Mouse (Mus musculus): ENCODE measurements around the gene Gper1. TPM values are rescaled to one million over a fixed set of nuclear protein-coding genes. Genes with fewer than 3 reads are reported as not detected.

Gene Gper1
- polyA plus RNA-seq (2012; ENCODE audit: low replicate concordance) = 0.17 TPM in 1 of 2 replicates, not detected in the other

DNA sequence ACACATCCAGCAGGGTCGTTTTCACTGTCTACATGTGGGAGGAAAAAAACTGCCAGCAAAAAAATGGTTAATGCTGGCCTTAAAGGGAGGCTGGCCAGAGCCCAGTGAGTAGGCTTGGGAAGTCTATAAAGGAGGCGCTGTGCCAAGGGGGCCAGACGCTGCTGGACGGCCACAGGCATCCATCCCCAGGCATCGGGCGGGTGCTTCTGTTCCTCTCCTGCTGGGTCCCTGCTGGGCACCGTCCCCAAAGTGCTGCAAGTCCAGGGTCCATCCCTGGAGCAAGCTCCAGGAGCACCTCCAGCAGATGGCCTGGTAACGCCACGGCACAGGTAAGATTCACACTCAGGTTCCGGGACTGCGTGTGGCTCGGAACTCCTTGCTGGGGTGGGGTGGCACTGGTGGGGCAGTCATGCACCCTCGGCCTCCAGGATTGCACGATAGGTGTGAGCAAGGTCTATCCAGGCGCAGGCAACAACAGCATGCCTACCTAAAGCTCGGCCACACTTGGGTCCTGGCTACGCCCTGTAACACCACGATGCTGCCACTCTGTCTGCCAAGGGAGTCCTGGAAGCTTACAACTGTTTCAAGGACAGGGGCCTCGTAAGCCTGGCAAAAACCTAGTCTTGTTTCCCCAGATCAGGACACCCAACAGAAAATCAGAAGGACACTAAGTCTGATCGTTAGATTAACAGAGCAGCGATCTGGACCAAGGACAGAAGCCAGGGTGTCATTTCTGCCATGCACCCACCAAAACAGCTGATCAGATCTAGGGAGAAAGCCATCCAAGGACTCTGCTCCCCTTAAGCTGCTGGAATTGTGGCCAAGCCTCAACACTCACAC lies at the start of gene Gper1:
Gene Gper1 (plus strand): TSS at position 126 of the 840 bp plus-strand sequence.

DNA sequence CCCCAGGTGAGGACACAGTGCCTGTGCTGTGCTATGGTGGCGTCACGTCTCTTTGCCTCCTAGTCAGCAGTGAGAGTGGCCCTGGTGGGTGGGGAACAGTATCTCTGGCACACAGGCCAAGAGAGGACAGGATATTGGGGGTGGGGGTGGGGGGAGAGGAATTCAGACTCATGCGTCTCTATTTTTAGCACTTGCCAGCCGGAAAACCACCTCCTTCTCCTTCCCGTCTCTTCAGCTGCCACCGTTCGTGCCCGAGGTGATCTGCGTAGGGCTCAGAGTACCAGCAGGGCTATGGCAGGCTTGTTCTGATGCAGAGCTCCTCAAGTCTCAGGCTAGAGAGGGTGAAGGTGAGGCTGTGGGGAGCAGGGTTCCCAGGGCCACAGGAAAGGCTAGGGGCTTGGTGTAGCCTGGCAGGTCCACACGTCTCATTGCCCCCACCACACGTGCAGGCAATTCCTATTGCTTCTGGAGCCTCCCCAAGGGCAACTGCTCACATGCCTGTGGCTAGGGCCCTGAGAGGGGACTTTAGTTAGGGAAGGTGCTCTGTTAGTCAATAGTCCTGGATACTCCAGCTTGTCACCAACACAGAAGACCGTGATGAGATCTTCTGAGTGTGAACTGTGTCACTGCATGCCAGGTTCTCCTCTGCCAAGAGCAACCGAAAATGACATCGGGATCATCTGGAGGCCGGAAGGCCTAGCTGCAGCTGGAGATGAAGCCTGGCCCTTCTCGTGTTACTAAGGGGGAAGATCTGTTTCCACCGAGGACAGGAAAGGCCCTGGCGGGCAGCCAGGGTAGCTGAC lies 45.3 kb upstream of the Gper1 start, which contains the start of gene Gpr146:
Gene Gpr146 (plus strand): TSS at position 230 of the 803 bp plus-strand sequence.

DNA sequence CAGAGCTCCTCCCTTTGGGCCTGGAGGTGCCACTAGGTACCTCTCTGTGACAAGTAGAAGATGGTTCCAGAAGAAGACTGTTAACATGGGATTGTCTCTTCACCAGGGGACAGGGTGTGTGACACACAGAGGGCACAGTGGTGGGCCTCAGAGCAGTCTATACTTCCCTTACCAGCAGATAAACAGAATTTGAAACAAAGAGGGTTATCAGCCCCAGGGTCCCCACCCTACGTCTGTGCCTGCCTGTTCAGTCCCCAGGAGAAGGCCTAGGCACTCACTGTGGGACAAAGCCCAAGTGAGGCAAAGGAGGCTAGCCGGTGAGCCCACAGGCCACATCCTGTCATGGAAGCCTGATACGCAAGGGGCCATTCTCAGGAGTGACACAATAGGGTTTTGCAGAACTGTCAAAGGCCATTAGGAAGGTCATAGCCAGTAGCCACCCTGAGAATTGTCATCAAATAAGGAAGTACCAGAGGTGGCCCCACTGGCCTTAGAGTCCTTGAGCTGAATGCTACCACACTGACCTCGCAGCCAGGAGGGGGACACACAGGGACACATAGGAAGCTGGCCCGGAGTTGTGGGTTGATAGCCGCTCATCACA lies 18.1 kb upstream of the Gper1 start, which contains the start of gene C130050O18Rik:
Gene C130050O18Rik (plus strand): TSS at position 480 of the 601 bp plus-strand sequence.

DNA sequence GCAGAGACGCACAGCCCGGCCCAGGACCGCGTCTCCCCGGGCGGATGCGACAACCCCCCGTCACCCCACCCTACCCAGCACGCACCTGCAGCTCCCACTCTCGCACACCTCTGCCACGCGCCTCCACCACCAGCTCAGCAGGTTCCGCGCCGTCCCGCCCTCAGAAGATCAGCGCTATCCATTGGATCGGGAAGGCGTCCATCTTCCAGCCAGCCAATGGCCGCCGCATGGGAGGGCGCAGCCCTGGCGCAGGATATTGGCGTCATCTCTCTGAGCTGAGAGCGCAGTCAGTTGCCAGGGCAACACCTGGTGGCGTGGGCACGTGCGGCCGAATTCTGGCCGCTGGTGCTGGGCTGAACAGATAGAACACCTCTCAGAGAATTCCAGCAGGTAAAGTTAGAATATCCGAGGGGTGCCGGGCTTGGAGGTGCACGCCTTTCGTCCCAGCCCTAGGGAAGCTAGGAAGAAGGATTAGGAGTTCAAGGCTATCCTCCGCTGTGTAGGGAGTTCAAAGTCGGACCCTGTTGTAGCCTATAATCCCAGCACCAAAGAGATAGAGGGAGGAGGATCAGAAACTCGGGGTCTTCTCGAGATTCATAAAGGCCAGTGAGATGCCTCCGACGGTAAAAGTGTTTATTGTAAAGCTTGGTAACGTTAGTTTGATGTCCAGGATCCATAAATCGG lies 37.6 kb downstream of the Gper1 start, which contains the start of gene 3110082I17Rik:
Gene 3110082I17Rik (minus strand): TSS at position 144 of the 684 bp plus-strand sequence.

Other genes starting within 250 kb of the Gper1 start
- 11.8 and 39.6 TPM in 2 replicates for gene Sun1, start 222.5 kb upstream of the Gper1 start, polyA plus RNA-seq (2012; ENCODE audit: low replicate concordance)
- gene Get4, start 170.8 kb upstream of the Gper1 start, polyA plus RNA-seq (2012; ENCODE audit: low replicate concordance) = 85.5 and 92.0 TPM in 2 replicates
- 6.4 and 6.7 TPM in 2 replicates for gene Adap1, start 97.5 kb upstream of the Gper1 start, polyA plus RNA-seq (2012; ENCODE audit: low replicate concordance)
- 31.5 and 69.9 TPM in 2 replicates for gene Cox19, start 71.7 kb upstream of the Gper1 start, polyA plus RNA-seq (2012; ENCODE audit: low replicate concordance)
- gene Cyp2w1, start 70.5 kb upstream of the Gper1 start, polyA plus RNA-seq (2012; ENCODE audit: low replicate concordance) = not detected in 2 replicates
- 37.7 and 55.6 TPM in 2 replicates for gene Gpr146, start 45.5 kb upstream of the Gper1 start, polyA plus RNA-seq (2012; ENCODE audit: low replicate concordance)
- gene C130050O18Rik, start 17.9 kb upstream of the Gper1 start, polyA plus RNA-seq (2012; ENCODE audit: low replicate concordance) = 0.09 and 0.23 TPM in 2 replicates
- gene 3110082I17Rik, start 37.4 kb downstream of the Gper1 start, polyA plus RNA-seq (2012; ENCODE audit: low replicate concordance) = 27.4 and 43.2 TPM in 2 replicates
- gene Zfand2a, start 61.4 kb downstream of the Gper1 start, polyA plus RNA-seq (2012; ENCODE audit: low replicate concordance) = 2.1 and 3.2 TPM in 2 replicates
- not detected in 2 replicates for gene Uncx, start 120.3 kb downstream of the Gper1 start, polyA plus RNA-seq (2012; ENCODE audit: low replicate concordance)